Mouse (Mus musculus) kidney, postnatal 0 days (tissue): ENCODE results near the gene Gm28845. TPM values are rescaled to one million over a fixed set of nuclear protein-coding genes. Genes with fewer than 3 reads are reported as not detected.

Source experiments
- ATAC-seq: fragments of 200-750 bp; cut with Nextera tagmentation; replicated peaks from 2 replicates; pipeline ENCODE4 v1.8.0; 2017; ENCODE audit warnings: low read depth, moderate number of reproducible peaks, moderate TSS enrichment, moderate library complexity; ENCODE audit not compliant: low FRiP score
- DNase-seq: peaks from one replicate; pipeline ENCODE4 v3.0.0-alpha.2; 2016; ENCODE audit warnings: low spot score
- H3K27ac ChIP-seq: fragments of 300-500 bp; sonication (generic); 2 replicates; pipeline ENCODE4 v1.5.1; 2014; ENCODE audit warnings: mild to moderate bottlenecking
- H3K27me3 ChIP-seq: fragments of 300-500 bp; sonication (generic); 2 replicates; pipeline ENCODE4 v1.6.1; 2014; ENCODE audit warnings: low read length, mixed read lengths; ENCODE audit not compliant: insufficient read depth
- H3K36me3 ChIP-seq: fragments of 300-500 bp; sonication (generic); 2 replicates; pipeline ENCODE4 v1.6.1; 2014; ENCODE audit warnings: low read length, mixed read lengths; ENCODE audit not compliant: insufficient read depth
- H3K4me1 ChIP-seq: fragments of 300-500 bp; sonication (generic); replicated peaks from 2 replicates; pipeline ENCODE4 v1.6.1; 2014; ENCODE audit warnings: antibody characterized with exemption, low read length, mixed read lengths; ENCODE audit not compliant: insufficient read depth
- H3K4me2 ChIP-seq: fragments of 300-500 bp; sonication (generic); 2 replicates; pipeline ENCODE4 v1.6.1; 2014; ENCODE audit warnings: mild to moderate bottlenecking, low read length, moderate library complexity, mixed read lengths
- H3K4me3 ChIP-seq: fragments of 300-500 bp; sonication (generic); replicated peaks from 2 replicates; pipeline ENCODE4 v1.5.1; 2014; ENCODE audit warnings: low read depth, low read length
- H3K9ac ChIP-seq: fragments of 300-500 bp; sonication (generic); 2 replicates; pipeline ENCODE4 v1.6.1; 2014; ENCODE audit warnings: low read depth, low read length
- H3K9me3 ChIP-seq: fragments of 300-500 bp; sonication (generic); replicated peaks from 2 replicates; pipeline ENCODE4 v1.6.1; 2016; ENCODE audit warnings: low read length, inconsistent platforms, mixed read lengths
- CTCF ChIP-seq: IDR thresholded peaks from 2 replicates; pipeline ENCODE4 v1.5.1; 2016; ENCODE audit warnings: antibody characterized with exemption, low read depth, mild to moderate bottlenecking, moderate library complexity
- WGBS: fragments of 180-500 bp; shearing (Covaris S2); extraction: QIAGEN DNeasy Blood & Tissue Kit; methylation state at CpG from one replicate; pipeline ENCODE4 v1.1.7; 2014; 5-methylcytosine and 5-hydroxymethylcytosine counted together
- polyA plus RNA-seq: library from polyadenylated mRNA; unstranded; fragments of >200 nt; fragmentation: Nextera tagmentation; extraction: Ambion mirVana; gene quantifications from 2 replicates; pipeline ENCODE4 v1.2.1, GENCODE M21; 2015

Gm28845 gene
- not detected in 2 replicates for polyA plus RNA-seq

DNA sequence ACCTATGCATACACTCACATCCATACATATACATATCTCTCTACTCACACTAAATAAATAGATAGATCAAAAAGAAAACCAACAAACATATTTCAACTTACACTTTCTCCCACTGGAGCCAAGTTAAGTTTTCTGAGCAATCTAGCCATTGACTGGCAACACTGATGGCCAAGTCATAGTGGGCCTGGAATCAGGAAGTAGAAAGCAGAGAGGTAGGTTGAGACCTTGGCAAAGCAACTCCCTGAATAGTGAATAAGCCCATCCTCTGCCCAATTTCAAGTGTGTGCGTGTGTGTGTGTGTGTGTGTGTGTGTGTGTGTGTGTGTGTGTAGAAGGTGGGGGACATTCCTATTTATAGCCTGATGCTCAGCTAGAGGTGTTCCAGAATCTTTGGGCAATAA is at the start of gene Gm28845:
Gene Gm28845 (minus strand): TSS at position 121 of the 400 bp plus-strand sequence.
- Histone ChIP-seq H3K27ac (peak within 1 kb of the TSS; percentile 77), H3K4me2 (no peak within 1 kb of the TSS)

DNA sequence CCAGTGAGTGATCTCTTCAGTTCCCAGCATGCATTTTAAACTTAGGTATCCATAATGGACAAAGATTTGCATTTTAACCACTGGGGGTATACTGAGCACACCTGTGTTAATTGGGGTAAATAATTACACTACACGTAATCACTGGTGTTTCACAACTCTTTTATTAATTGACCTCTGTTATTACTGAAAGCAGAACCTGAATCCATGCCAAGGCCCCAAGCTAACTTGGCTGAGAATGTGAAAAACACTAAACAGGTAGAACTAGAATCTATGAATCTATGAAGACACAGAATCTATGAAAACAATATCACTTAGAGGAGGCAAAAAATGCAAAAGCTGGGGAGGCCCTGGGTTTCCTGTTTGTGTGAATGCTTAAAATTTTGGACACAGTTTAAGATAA is 48.1 kb upstream of the Gm28845 start:
- H3K4me1 ChIP-seq = no peaks in the 10 kb centered on the region
- H3K4me3 ChIP-seq = no peak overlapping the region
- no peak overlapping the region for H3K9ac ChIP-seq
- ATAC-seq (no peak), DNase-seq (no peak)
- H3K9me3 ChIP-seq = no peaks in the 10 kb centered on the region
- no peak overlapping the region for H3K4me2 ChIP-seq
- H3K27ac ChIP-seq = no peak overlapping the region
- H3K27me3 ChIP-seq = no peaks in the 10 kb centered on the region
- 71% methylated on average over 1 of the region's 1 CpGs for WGBS
- no peak for TF ChIP-seq CTCF
- peaks cover 65% of the 10 kb centered on the region for H3K36me3 ChIP-seq

More for the DNA sequence above, at the start of gene Gm28845:
- ATAC-seq (no peak), DNase-seq (no peak)
- H3K36me3 ChIP-seq = no peaks in the 10 kb centered on the region
- no peak for TF ChIP-seq CTCF
- no peak within 1 kb of the TSS for H3K9ac ChIP-seq
- H3K27me3 ChIP-seq = no peaks in the 10 kb centered on the region
- no peaks in the 10 kb centered on the region for H3K4me1 ChIP-seq
- H3K4me3 ChIP-seq = no peak within 1 kb of the TSS
- H3K9me3 ChIP-seq = no peaks in the 10 kb centered on the region
- WGBS = 94% methylated on average over 1 of the region's 1 CpGs

DNA sequence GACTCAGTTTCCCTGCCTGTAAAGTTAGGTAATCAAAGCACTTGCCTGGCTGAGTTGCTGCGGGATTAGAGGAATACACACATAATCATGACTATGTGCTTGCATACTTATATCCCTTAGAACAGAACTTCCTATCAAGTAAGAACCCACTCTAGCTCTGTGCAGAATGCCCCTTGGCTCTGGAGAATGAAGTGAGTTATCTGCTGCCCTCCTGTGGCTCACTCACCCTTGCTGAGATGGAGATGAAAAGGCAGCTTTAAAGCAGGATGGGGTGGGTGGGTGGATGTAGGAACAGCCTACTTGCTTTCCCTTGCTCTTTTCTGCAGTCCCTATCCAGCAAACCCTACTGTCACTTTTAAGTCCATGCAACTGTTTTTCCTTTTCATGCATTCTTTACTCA is 42.9 kb upstream of the Gm28845 start:
- H3K4me3 ChIP-seq = no peak overlapping the region
- WGBS = 100% methylated on average over 1 of the region's 1 CpGs
- no peak for DNase-seq
- no peak overlapping the region for H3K9ac ChIP-seq
- no peak overlapping the region for H3K27ac ChIP-seq
- H3K9me3 ChIP-seq = no peaks in the 10 kb centered on the region
- peak; percentile 54 for TF ChIP-seq CTCF
- ATAC-seq = no peak
- H3K4me1 ChIP-seq = no peaks in the 10 kb centered on the region
- peaks cover 57% of the 10 kb centered on the region for H3K36me3 ChIP-seq
- H3K4me2 ChIP-seq = no peak overlapping the region
- no peaks in the 10 kb centered on the region for H3K27me3 ChIP-seq

DNA sequence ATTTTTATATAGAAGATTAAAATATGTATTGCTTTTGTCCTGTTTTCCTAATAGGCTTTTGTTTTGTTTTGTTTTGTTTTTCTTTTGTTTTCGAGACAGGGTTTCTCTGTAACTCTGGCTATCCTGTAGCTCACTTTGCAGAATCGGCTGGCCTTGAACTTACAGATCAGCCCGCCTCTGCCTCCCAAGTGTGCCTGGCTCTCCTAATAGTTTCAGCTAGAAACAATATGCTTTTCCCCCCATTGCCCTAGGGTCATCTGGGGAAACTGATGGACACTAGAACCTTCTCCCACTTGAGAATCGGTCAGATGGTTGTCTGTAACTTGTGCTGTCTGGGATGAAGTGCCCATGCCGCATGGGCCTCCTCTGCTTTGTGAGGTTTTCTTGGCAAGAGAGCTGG is 36.8 kb upstream of the Gm28845 start:
- no peaks in the 10 kb centered on the region for H3K9me3 ChIP-seq
- no peak overlapping the region for H3K4me3 ChIP-seq
- H3K27me3 ChIP-seq = no peaks in the 10 kb centered on the region
- H3K27ac ChIP-seq = no peak overlapping the region
- ATAC-seq = no peak
- peaks cover 14% of the 10 kb centered on the region for H3K36me3 ChIP-seq
- no peak for TF ChIP-seq CTCF
- H3K9ac ChIP-seq = no peak overlapping the region
- no peak for DNase-seq
- WGBS = 92% methylated on average over 5 of the region's 5 CpGs
- H3K4me1 ChIP-seq = no peaks in the 10 kb centered on the region; the same call in 1 of the 2 replicates
- no peak overlapping the region for H3K4me2 ChIP-seq

DNA sequence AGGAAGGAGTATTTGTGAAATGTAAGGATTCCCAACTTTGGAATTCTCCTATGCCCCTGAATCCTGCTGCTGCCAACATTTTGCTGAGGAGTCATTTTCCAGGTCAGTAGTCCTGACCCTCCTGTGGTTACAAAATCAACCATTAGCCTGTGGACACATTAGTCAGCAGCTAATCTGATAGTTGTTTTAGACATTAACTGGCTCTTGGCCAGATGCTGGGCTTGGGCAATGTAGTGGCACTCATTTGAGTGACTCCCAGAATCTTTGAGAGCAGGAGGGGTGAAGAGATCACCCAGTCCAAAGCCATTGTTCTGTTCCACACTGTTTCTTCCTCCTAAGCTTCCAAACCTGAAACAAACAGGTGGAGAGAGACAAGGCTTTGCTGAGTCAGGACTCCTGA is 35.5 kb upstream of the Gm28845 start:
- TF ChIP-seq CTCF = no peak
- no peak overlapping the region for H3K4me3 ChIP-seq
- H3K4me2 ChIP-seq = no peak overlapping the region
- H3K27ac ChIP-seq = peak overlapping the region; percentile 36; the same call in 1 of the 2 replicates
- ATAC-seq = peak; percentile 94
- no peaks in the 10 kb centered on the region; the same call in 1 of the 2 replicates for H3K4me1 ChIP-seq
- no peak overlapping the region for H3K9ac ChIP-seq
- H3K9me3 ChIP-seq = no peaks in the 10 kb centered on the region
- peak; percentile 44 for DNase-seq
- no peaks in the 10 kb centered on the region for H3K27me3 ChIP-seq
- H3K36me3 ChIP-seq = peaks cover 3% of the 10 kb centered on the region; the same call in 1 of the 2 replicates

DNA sequence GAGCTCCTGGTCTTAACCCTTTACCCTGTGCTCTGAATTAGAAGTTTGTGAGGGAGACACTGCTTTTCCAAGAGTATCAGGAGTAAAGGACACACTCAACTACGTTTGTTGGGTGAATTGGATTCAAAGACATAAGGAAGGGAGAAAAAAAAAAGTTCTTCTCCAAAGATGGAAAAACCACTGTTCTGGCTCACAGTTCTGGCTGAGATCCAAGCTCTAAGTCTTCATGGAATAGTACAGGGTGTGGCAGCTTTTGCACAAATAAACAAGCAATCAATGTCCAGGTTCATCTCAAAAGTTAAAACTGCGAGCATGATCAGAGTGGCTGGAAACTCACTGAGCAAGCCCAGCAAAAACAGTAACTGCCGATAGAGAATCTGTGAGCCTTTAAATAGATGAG is 28.6 kb upstream of the Gm28845 start:
- Histone ChIP-seq H3K9ac (no peak overlapping the region), H3K27me3 (no peaks in the 10 kb centered on the region), H3K9me3 (no peaks in the 10 kb centered on the region), H3K36me3 (no peaks in the 10 kb centered on the region), H3K27ac (no peak overlapping the region), H3K4me2 (no peak overlapping the region), H3K4me3 (no peak overlapping the region), H3K4me1 (no peaks in the 10 kb centered on the region)
- 73% methylated on average over 3 of the region's 3 CpGs for WGBS
- TF ChIP-seq CTCF = no peak
- ATAC-seq (no peak), DNase-seq (no peak)

DNA sequence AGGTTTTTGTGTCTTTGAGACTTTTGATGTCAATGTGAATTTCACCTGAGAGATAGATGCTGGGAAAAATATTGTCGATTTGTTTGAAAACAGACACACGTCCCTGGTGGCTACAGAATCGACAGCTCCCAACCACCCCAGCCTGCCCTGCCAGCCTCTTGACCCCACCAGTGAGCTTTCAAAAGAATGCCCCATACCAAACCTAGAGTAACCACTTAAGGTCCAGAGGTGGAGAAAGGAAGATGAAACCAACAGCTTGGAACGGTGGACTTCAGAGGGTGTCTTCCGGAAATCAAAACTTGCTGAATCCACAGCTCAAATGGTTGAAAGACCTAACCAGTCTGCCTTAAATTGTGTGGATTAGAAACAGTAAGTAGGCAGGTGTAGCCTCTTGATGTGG is 28.0 kb upstream of the Gm28845 start:
- Histone ChIP-seq H3K27me3 (no peaks in the 10 kb centered on the region), H3K36me3 (no peaks in the 10 kb centered on the region), H3K4me3 (no peak overlapping the region), H3K27ac (no peak overlapping the region), H3K9ac (no peak overlapping the region), H3K9me3 (no peaks in the 10 kb centered on the region), H3K4me2 (no peak overlapping the region), H3K4me1 (no peaks in the 10 kb centered on the region)
- no peak for TF ChIP-seq CTCF
- no peak for ATAC-seq
- DNase-seq = no peak
- 85% methylated on average over 5 of the region's 5 CpGs for WGBS
